Mouse (Mus musculus) embryonic facial prominence, embryonic 15.5 days (tissue): ENCODE results near the gene Rnf222. TPM values are rescaled to one million over a fixed set of nuclear protein-coding genes. Genes with fewer than 3 reads are reported as not detected.

Source experiments
- ATAC-seq: fragments of 200-750 bp; cut with Nextera tagmentation; 2 replicates; pipeline ENCODE4 v1.8.0; 2017; ENCODE audit warnings: low read depth, moderate TSS enrichment; ENCODE audit not compliant: insufficient number of reproducible peaks, low FRiP score, low TSS enrichment
- H3K27ac ChIP-seq: fragments of 300-500 bp; sonication (generic); replicated peaks from 2 replicates; pipeline ENCODE4 v1.5.1; 2015; ENCODE audit warnings: mild to moderate bottlenecking, inconsistent platforms
- H3K27me3 ChIP-seq: fragments of 300-500 bp; sonication (generic); 2 replicates; pipeline ENCODE4 v1.6.1; 2015; ENCODE audit warnings: inconsistent platforms
- H3K36me3 ChIP-seq: fragments of 300-500 bp; sonication (generic); 2 replicates; pipeline ENCODE4 v1.6.1; 2015; ENCODE audit warnings: mild to moderate bottlenecking, inconsistent platforms
- H3K4me1 ChIP-seq: fragments of 300-500 bp; sonication (generic); 2 replicates; pipeline ENCODE4 v1.6.1; 2015; ENCODE audit warnings: inconsistent platforms
- H3K4me2 ChIP-seq: fragments of 300-500 bp; sonication (generic); replicated peaks from 2 replicates; pipeline ENCODE4 v1.6.1; 2015; ENCODE audit warnings: mild to moderate bottlenecking, inconsistent platforms
- H3K4me3 ChIP-seq: fragments of 300-500 bp; sonication (generic); replicated peaks from 2 replicates; pipeline ENCODE4 v1.5.1; 2015; ENCODE audit warnings: mild to moderate bottlenecking, inconsistent platforms
- H3K9ac ChIP-seq: fragments of 300-500 bp; sonication (generic); 2 replicates; pipeline ENCODE4 v1.6.1; 2015; ENCODE audit warnings: inconsistent platforms
- H3K9me3 ChIP-seq: fragments of 300-500 bp; sonication (generic); replicated peaks from 2 replicates; pipeline ENCODE4 v1.6.1; 2016; ENCODE audit warnings: inconsistent platforms
- WGBS: fragments of 180-500 bp; shearing (Covaris S2); methylation state at CpG from one replicate; pipeline ENCODE4 v1.1.7; 2015; 5-methylcytosine and 5-hydroxymethylcytosine counted together
- polyA plus RNA-seq: library from polyadenylated mRNA; unstranded; fragments of >200 nt; fragmentation: Nextera tagmentation; extraction: Ambion mirVana; gene quantifications from 2 replicates; pipeline ENCODE4 v1.2.1, GENCODE M21; 2015

Rnf222 gene
- polyA plus RNA-seq, 1 experiment from 2014 or later: 3.5 TPM

GRCm38 (mm10) chr11:68863631-68864091, 24.7 kb upstream of the Rnf222 start:
- Histone ChIP-seq H3K9ac (no peak overlapping the region), H3K36me3 (no peaks in the 10 kb centered on the region), H3K4me3 (no peak overlapping the region), H3K4me1 (no peaks in the 10 kb centered on the region), H3K4me2 (no peak overlapping the region), H3K27me3 (no peaks in the 10 kb centered on the region), H3K27ac (no peak overlapping the region), H3K9me3 (no peaks in the 10 kb centered on the region)
- 68% methylated on average over 4 of the region's 4 CpGs for WGBS
- no peak for ATAC-seq

- WGBS: 52% methylated on average over 9 of the region's 9 CpGs
- no peaks in the 10 kb centered on the region for H3K27me3 ChIP-seq
- no peaks in the 10 kb centered on the region for H3K36me3 ChIP-seq
- no peak overlapping the region for H3K9ac ChIP-seq
- H3K4me2 ChIP-seq: no peak overlapping the region
- H3K4me1 ChIP-seq: no peaks in the 10 kb centered on the region
- H3K4me3 ChIP-seq: no peak overlapping the region
- peak; percentile 65; the same call in 1 of the 2 replicates for ATAC-seq
- no peak overlapping the region for H3K27ac ChIP-seq
- no peaks in the 10 kb centered on the region for H3K9me3 ChIP-seq
Observed at GRCm38 (mm10) chr11:68864544-68865189, 23.7 kb upstream of the Rnf222 start.

- Histone ChIP-seq H3K4me2 (no peak overlapping the region), H3K4me1 (0 out of 2 replicates have a peak, but pooled peaks cover 3% of the 10 kb centered on the region), H3K27me3 (no peaks in the 10 kb centered on the region), H3K9me3 (no peaks in the 10 kb centered on the region), H3K36me3 (no peaks in the 10 kb centered on the region), H3K27ac (no peak overlapping the region), H3K9ac (no peak overlapping the region), H3K4me3 (no peak overlapping the region)
- no peak for ATAC-seq
- WGBS: 78% methylated on average over 9 of the region's 9 CpGs
Observed at GRCm38 (mm10) chr11:68871277-68871676, 17.1 kb upstream of the Rnf222 start.

- 0 out of 2 replicates have a peak within 1 kb of the TSS, but pooled peaks have one; percentile 44 for H3K27ac ChIP-seq
- H3K9ac ChIP-seq: no peak within 1 kb of the TSS
- H3K27me3 ChIP-seq: no peaks in the 10 kb centered on the region
- no peak within 1 kb of the TSS for H3K4me2 ChIP-seq
- no peaks in the 10 kb centered on the region for H3K9me3 ChIP-seq
- ATAC-seq: no peak
- H3K36me3 ChIP-seq: no peaks in the 10 kb centered on the region
- H3K4me1 ChIP-seq: 0 out of 2 replicates have a peak, but pooled peaks cover 3% of the 10 kb centered on the region
- 54% methylated on average over 6 of the region's 6 CpGs for WGBS
- no peak within 1 kb of the TSS for H3K4me3 ChIP-seq
Observed at GRCm38 (mm10) chr11:68871748-68872147, 16.6 kb upstream of the Rnf222 start, which contains the start of gene Ndel1. Gene Ndel1, minus strand, starts transcription at chr11:68871858.

GRCm38 (mm10) chr11:68874841-68875240, 13.5 kb upstream of the Rnf222 start:
- H3K36me3 ChIP-seq: no peaks in the 10 kb centered on the region
- ATAC-seq: no peak
- no peak overlapping the region for H3K27ac ChIP-seq
- H3K4me3 ChIP-seq: no peak overlapping the region
- WGBS: 0% methylated on average over 2 of the region's 2 CpGs
- no peak overlapping the region for H3K4me2 ChIP-seq
- H3K27me3 ChIP-seq: no peaks in the 10 kb centered on the region
- 0 out of 2 replicates have a peak, but pooled peaks cover 3% of the 10 kb centered on the region for H3K4me1 ChIP-seq
- H3K9ac ChIP-seq: no peak overlapping the region
- no peaks in the 10 kb centered on the region for H3K9me3 ChIP-seq

GRCm38 (mm10) chr11:68878811-68879210, 9.5 kb upstream of the Rnf222 start:
- H3K4me2 ChIP-seq: no peak overlapping the region
- no peaks in the 10 kb centered on the region for H3K9me3 ChIP-seq
- WGBS: 85% methylated on average over 5 of the region's 5 CpGs
- 0 out of 2 replicates have a peak, but pooled peaks cover 4% of the 10 kb centered on the region for H3K4me1 ChIP-seq
- H3K27me3 ChIP-seq: no peaks in the 10 kb centered on the region
- H3K9ac ChIP-seq: no peak overlapping the region
- no peak for ATAC-seq
- H3K4me3 ChIP-seq: no peak overlapping the region
- H3K27ac ChIP-seq: no peak overlapping the region
- no peaks in the 10 kb centered on the region for H3K36me3 ChIP-seq

GRCm38 (mm10) chr11:68882107-68882506, 6.2 kb upstream of the Rnf222 start:
- 16% methylated on average over 14 of the region's 14 CpGs for WGBS
- H3K9ac ChIP-seq: no peak overlapping the region
- ATAC-seq: no peak

GRCm38 (mm10) chr11:68883843-68884242, 4.5 kb upstream of the Rnf222 start:
- no peak overlapping the region for H3K4me3 ChIP-seq
- no peaks in the 10 kb centered on the region for H3K27me3 ChIP-seq
- no peaks in the 10 kb centered on the region for H3K9me3 ChIP-seq
- H3K4me2 ChIP-seq: no peak overlapping the region
- H3K9ac ChIP-seq: no peak overlapping the region
- 74% methylated on average over 2 of the region's 2 CpGs for WGBS
- no peak for ATAC-seq
- 0 out of 2 replicates have a peak, but pooled peaks cover 4% of the 10 kb centered on the region for H3K4me1 ChIP-seq
- H3K36me3 ChIP-seq: no peaks in the 10 kb centered on the region
- no peak overlapping the region for H3K27ac ChIP-seq

More at GRCm38 (mm10) chr11:68882107-68882506, 6.2 kb upstream of the Rnf222 start:
- H3K4me1 ChIP-seq: 0 out of 2 replicates have a peak, but pooled peaks cover 4% of the 10 kb centered on the region
- H3K27me3 ChIP-seq: no peaks in the 10 kb centered on the region
- H3K4me3 ChIP-seq: no peak overlapping the region
- H3K4me2 ChIP-seq: no peak overlapping the region
- no peaks in the 10 kb centered on the region for H3K9me3 ChIP-seq
- H3K36me3 ChIP-seq: no peaks in the 10 kb centered on the region
- no peak overlapping the region for H3K27ac ChIP-seq

- Histone ChIP-seq H3K36me3 (no peaks in the 10 kb centered on the region), H3K27ac (no peak overlapping the region), H3K4me2 (no peak overlapping the region), H3K27me3 (no peaks in the 10 kb centered on the region), H3K4me1 (0 out of 2 replicates have a peak, but pooled peaks cover 4% of the 10 kb centered on the region), H3K4me3 (no peak overlapping the region), H3K9ac (no peak overlapping the region), H3K9me3 (no peaks in the 10 kb centered on the region)
- WGBS: 76% methylated on average over 5 of the region's 5 CpGs
- ATAC-seq: no peak
Observed at GRCm38 (mm10) chr11:68884368-68884767, 4.0 kb upstream of the Rnf222 start.

- WGBS: 57% methylated on average over 5 of the region's 5 CpGs
- H3K4me2 ChIP-seq: no peak overlapping the region
- no peak overlapping the region for H3K9ac ChIP-seq
- no peak overlapping the region for H3K4me3 ChIP-seq
- no peak for ATAC-seq
- 0 out of 2 replicates have a peak, but pooled peaks cover 4% of the 10 kb centered on the region for H3K4me1 ChIP-seq
- no peaks in the 10 kb centered on the region for H3K36me3 ChIP-seq
- H3K27ac ChIP-seq: no peak overlapping the region
- no peaks in the 10 kb centered on the region for H3K9me3 ChIP-seq
- H3K27me3 ChIP-seq: no peaks in the 10 kb centered on the region
Observed at GRCm38 (mm10) chr11:68886091-68886490, 2.3 kb upstream of the Rnf222 start.

GRCm38 (mm10) chr11:68888653-68889052, 300 bp downstream of the Rnf222 start:
- no peak overlapping the region for H3K4me3 ChIP-seq
- H3K27ac ChIP-seq: no peak overlapping the region
- H3K9me3 ChIP-seq: no peaks in the 10 kb centered on the region
- ATAC-seq: no peak
- H3K27me3 ChIP-seq: no peaks in the 10 kb centered on the region
- 68% methylated on average over 2 of the region's 2 CpGs for WGBS
- no peaks in the 10 kb centered on the region for H3K36me3 ChIP-seq
- no peak overlapping the region for H3K9ac ChIP-seq
- no peak overlapping the region for H3K4me2 ChIP-seq
- H3K4me1 ChIP-seq: no peaks in the 10 kb centered on the region
